Mouse (Mus musculus): ENCODE data around the gene Olfr71. TPM values are rescaled to one million over a fixed set of nuclear protein-coding genes. Genes with fewer than 3 reads are reported as not detected.

Gene Olfr71
- total RNA-seq, 4 experiments from 2014 or later, result not detected

- no peak for DNase-seq
Observed at GRCm38 (mm10) chr4:43655656-43656338, 54.3 kb downstream of the Olfr71 start.

Other genes with a start within 250 kb of the Olfr71 start
- gene Sit1, start 226.5 kb downstream of the Olfr71 start, total RNA-seq (2022), result under 1 TPM in 1 of 4 experiments, not detected in 3; 0.48 TPM
- 10 to 100 TPM; 60.5 to 81.9 (median 64.0) TPM for gene Ccdc107, start 217.4 kb downstream of the Olfr71 start, total RNA-seq (2022)
- 1 to 10 TPM in 2 of 4 experiments, under 1 TPM in 2; 0.73 to 2.0 (median 1.2) TPM for gene Arhgef39, start 210.6 kb downstream of the Olfr71 start, total RNA-seq (2022)
- gene Car9, start 203.3 kb downstream of the Olfr71 start, total RNA-seq (2022), result under 1 TPM in 3 of 4 experiments, not detected in 1; 0.32 to 0.68 (median 0.56) TPM
- gene Tpm2, start 186.5 kb downstream of the Olfr71 start, total RNA-seq (2022), result 10 to 100 TPM; 32.3 to 89.4 (median 52.6) TPM
- 100 to 1,000 TPM; 141 to 201 (median 150) TPM for gene Creb3, start 147.9 kb downstream of the Olfr71 start, total RNA-seq (2022)
- gene Tln1, start 147.6 kb downstream of the Olfr71 start, total RNA-seq (2022), result 100 to 1,000 TPM; 249 to 319 (median 289) TPM
- 10 to 100 TPM; 41.0 to 66.1 (median 56.9) TPM for gene Rgp1, start 131.5 kb downstream of the Olfr71 start, total RNA-seq (2022)
- gene Gba2, start 131.4 kb downstream of the Olfr71 start, total RNA-seq (2022), result 10 to 100 TPM; 11.1 to 19.1 (median 15.7) TPM
- gene Msmp, start 125.8 kb downstream of the Olfr71 start, total RNA-seq (2022), result 1 to 10 TPM; 2.0 to 2.7 (median 2.4) TPM
- gene Npr2, start 78.3 kb downstream of the Olfr71 start, total RNA-seq (2022), result 10 to 100 TPM; 29.6 to 78.6 (median 54.0) TPM
- 1 to 10 TPM in 3 of 4 experiments, under 1 TPM in 1; 0.58 to 2.3 (median 1.4) TPM for gene Spag8, start 56.7 kb downstream of the Olfr71 start, total RNA-seq (2022)
- 100 to 1,000 TPM in 1 of 4 experiments, 10 to 100 TPM in 3; 80.8 to 112 (median 97.8) TPM for gene Hint2, start 53.8 kb downstream of the Olfr71 start, total RNA-seq (2022)
- gene Tmem8b, start 41.3 kb downstream of the Olfr71 start, total RNA-seq (2022), result 10 to 100 TPM in 2 of 4 experiments, 1 to 10 TPM in 2; 6.0 to 10.9 (median 8.3) TPM
- gene Fam221b, start 41.1 kb downstream of the Olfr71 start, total RNA-seq (2022), result under 1 TPM; 0.14 to 0.67 (median 0.41) TPM
- not detected for gene Olfr70, start 9.4 kb downstream of the Olfr71 start, total RNA-seq (2022)
- gene Hrct1, start 16.9 kb upstream of the Olfr71 start, total RNA-seq (2022), result 1 to 10 TPM; 1.4 to 4.8 (median 2.6) TPM
- gene Spaar, start 19.8 kb upstream of the Olfr71 start, total RNA-seq (2022), result 1 to 10 TPM; 1.6 to 2.3 (median 1.9) TPM
- gene Olfr159, start 60.8 kb upstream of the Olfr71 start, total RNA-seq (2022), result not detected
- gene Olfr156, start 113.6 kb upstream of the Olfr71 start, total RNA-seq (2022), result not detected
- gene Olfr157, start 129.9 kb upstream of the Olfr71 start, total RNA-seq (2022), result not detected
- gene Olfr155, start 141.3 kb upstream of the Olfr71 start, total RNA-seq (2022), result not detected
- gene Reck, start 165.3 kb upstream of the Olfr71 start, total RNA-seq (2022), result 10 to 100 TPM; 21.6 to 45.0 (median 32.0) TPM
- gene Glipr2, start 247.1 kb upstream of the Olfr71 start, total RNA-seq (2022), result 1 to 10 TPM; 1.8 to 3.1 (median 2.0) TPM

All from adrenal gland, adult 8-10 months (tissue).